Mouse (Mus musculus): Measurements from ENCODE around the gene Filip1.

Gene Filip1

GRCm38 (mm10) chr9:79947973-79948372 is 64.7 kb downstream of the Filip1 start:
- DNase-seq (ENCODE audit: low spot score) = no peak

GRCm38 (mm10) chr9:79947414-79947813 is 65.2 kb downstream of the Filip1 start:
- DNase-seq (ENCODE audit: low spot score) = no peak

GRCm38 (mm10) chr9:79944872-79945271 is 67.8 kb downstream of the Filip1 start:
- no peak for DNase-seq (ENCODE audit: low spot score)

GRCm38 (mm10) chr9:79943986-79944385 is 68.7 kb downstream of the Filip1 start:
- no peak for DNase-seq (ENCODE audit: low spot score)

- no peak for DNase-seq (ENCODE audit: low spot score)
These were observed 74.0 kb downstream of the Filip1 start for GRCm38 (mm10) chr9:79938416-79939206.

GRCm38 (mm10) chr9:79937570-79937969 is 75.1 kb downstream of the Filip1 start:
- no peak for DNase-seq (ENCODE audit: low spot score)

- no peak for DNase-seq (ENCODE audit: low spot score)
These were observed 80.1 kb downstream of the Filip1 start for GRCm38 (mm10) chr9:79932578-79932977.

- no peak for DNase-seq (ENCODE audit: low spot score)
These were observed 84.6 kb downstream of the Filip1 start for GRCm38 (mm10) chr9:79928092-79928491.

- no peak for DNase-seq (ENCODE audit: low spot score)
These were observed 85.3 kb downstream of the Filip1 start for GRCm38 (mm10) chr9:79927156-79927870.

GRCm38 (mm10) chr9:79926464-79927155 is 86.0 kb downstream of the Filip1 start:
- DNase-seq (ENCODE audit: low spot score) = no peak

GRCm38 (mm10) chr9:79925950-79926349 is 86.7 kb downstream of the Filip1 start:
- DNase-seq (ENCODE audit: low spot score) = no peak

- no peak for DNase-seq (ENCODE audit: low spot score)
These were observed 89.4 kb downstream of the Filip1 start for GRCm38 (mm10) chr9:79923262-79923661.

- DNase-seq (ENCODE audit: low spot score) = no peak
These were observed 90.2 kb downstream of the Filip1 start for GRCm38 (mm10) chr9:79922493-79922760.

GRCm38 (mm10) chr9:79921701-79922492 is 90.8 kb downstream of the Filip1 start:
- DNase-seq (ENCODE audit: low spot score) = no peak

GRCm38 (mm10) chr9:79920540-79920933 is 92.1 kb downstream of the Filip1 start:
- DNase-seq (ENCODE audit: low spot score) = no peak

GRCm38 (mm10) chr9:79919750-79920539 is 92.7 kb downstream of the Filip1 start:
- DNase-seq (ENCODE audit: low spot score) = no peak

- no peak for DNase-seq (ENCODE audit: low spot score)
These were observed 93.3 kb downstream of the Filip1 start for GRCm38 (mm10) chr9:79919303-79919721.

- no peak for DNase-seq (ENCODE audit: low spot score)
These were observed 94.1 kb downstream of the Filip1 start for GRCm38 (mm10) chr9:79918325-79919117.

GRCm38 (mm10) chr9:79914276-79914675 is 98.4 kb downstream of the Filip1 start:
- no peak for DNase-seq (ENCODE audit: low spot score)

- DNase-seq (ENCODE audit: low spot score) = no peak
These were observed 99.7 kb downstream of the Filip1 start for GRCm38 (mm10) chr9:79912971-79913370.

- no peak for DNase-seq (ENCODE audit: low spot score)
These were observed 102.5 kb downstream of the Filip1 start for GRCm38 (mm10) chr9:79910166-79910565.
